ENCODE assay signal across 8 mouse cellular contexts in the genomic region with DNA sequence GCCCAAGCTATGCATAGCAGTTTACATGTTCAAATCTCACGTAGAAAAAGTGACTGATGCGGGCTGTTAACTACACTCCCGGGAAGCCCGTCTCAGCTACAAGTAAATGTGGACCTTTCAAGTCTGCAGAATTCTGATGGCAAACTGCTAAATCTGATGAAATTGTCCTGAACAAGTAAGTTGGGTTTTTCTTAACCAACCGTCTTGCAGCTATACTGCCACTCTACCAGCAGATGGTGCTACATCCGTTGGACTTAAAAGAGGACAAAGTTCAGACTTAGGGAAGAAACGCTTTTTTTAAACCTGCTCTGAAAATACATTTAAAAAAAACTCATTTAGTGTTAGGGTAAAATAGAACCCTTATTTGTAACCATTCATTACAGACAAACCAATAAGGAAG. TPM values are rescaled to one million over a fixed set of nuclear protein-coding genes. Genes with fewer than 3 reads are reported as not detected.
DNase-seq lines count a peak whose midpoint lies in the region; ATAC-seq lines count a peak whose summit lies in the region.

No protein-coding gene starts in this region.

- no peak for ATAC-seq in limb, embryonic 12.5 days (ENCODE audit: insufficient number of reproducible peaks, insufficient read depth, low FRiP score, low TSS enrichment, low read depth)
- no peak for ATAC-seq in midbrain, embryonic 13.5 days

- no peaks in the 10 kb centered on the region for H3K27me3 ChIP-seq in embryonic facial prominence, embryonic 10.5 days (replicated peaks; ENCODE audit: low read depth, poor library complexity, severe bottlenecking)
- H3K27me3 ChIP-seq in limb, embryonic 12.5 days, result no peaks in the 10 kb centered on the region
- no peaks in the 10 kb centered on the region for H3K27me3 ChIP-seq in midbrain, embryonic 13.5 days

- no peak overlapping the region for H3K27ac ChIP-seq in embryonic facial prominence, embryonic 10.5 days (replicated peaks)
- H3K27ac ChIP-seq in limb, embryonic 12.5 days, result no peak overlapping the region
- H3K27ac ChIP-seq in midbrain, embryonic 13.5 days, result no peak overlapping the region

- no peaks in the 10 kb centered on the region for H3K9me3 ChIP-seq in embryonic facial prominence, embryonic 10.5 days
- H3K9me3 ChIP-seq in limb, embryonic 12.5 days, result no peaks in the 10 kb centered on the region
- H3K9me3 ChIP-seq in midbrain, embryonic 13.5 days, result no peaks in the 10 kb centered on the region

- H3K4me3 ChIP-seq in embryonic facial prominence, embryonic 10.5 days, result peak overlapping the region; percentile 96
- H3K4me3 ChIP-seq in limb, embryonic 12.5 days (replicated peaks), result peak overlapping the region; percentile 40
- peak overlapping the region; percentile 99 for H3K4me3 ChIP-seq in midbrain, embryonic 13.5 days (replicated peaks)

- intact Hi-C loops in left cerebral cortex, postnatal 14 days (cut with DNase I), result no loop called here

- no peak overlapping the region; the same call in 1 of the 2 replicates for H3K9ac ChIP-seq in limb, embryonic 12.5 days (replicated peaks)
- H3K9ac ChIP-seq in midbrain, embryonic 13.5 days (replicated peaks), result peak overlapping the region; percentile 43; the same call in 1 of the 2 replicates

- H3K36me3 ChIP-seq in embryonic facial prominence, embryonic 10.5 days (replicated peaks), result peaks cover 27% of the 10 kb centered on the region
- H3K36me3 ChIP-seq in limb, embryonic 12.5 days, result peaks cover 17% of the 10 kb centered on the region
- H3K36me3 ChIP-seq in midbrain, embryonic 13.5 days, result no peaks in the 10 kb centered on the region

- H3K4me2 ChIP-seq in limb, embryonic 12.5 days, result peak overlapping the region; percentile 75
- H3K4me2 ChIP-seq in midbrain, embryonic 13.5 days (replicated peaks), result peak overlapping the region; percentile 86

- 41% methylated on average over 7 of the region's 7 CpGs for WGBS in embryonic facial prominence, embryonic 10.5 days
- WGBS in limb, embryonic 12.5 days, result 33% methylated on average over 7 of the region's 7 CpGs
- WGBS in midbrain, embryonic 13.5 days, result 31% methylated on average over 7 of the region's 7 CpGs

- peak; percentile 40 to 48 for DNase-seq in left cerebral cortex, postnatal 14 days (ENCODE audit: low spot score in 2 of 2)
- DNase-seq in left cerebral cortex, adult 18-20 months (ENCODE audit: low spot score in 2 of 2), result no peak
- peak; percentile 48 for DNase-seq in embryonic facial prominence, embryonic 10.5 days (ENCODE audit: low spot score)
- peak; percentile 56 for DNase-seq in heart, postnatal 4 days
- peak; percentile 83 for DNase-seq in thymus, postnatal 0 days (ENCODE audit: low spot score)
- DNase-seq in urinary bladder, postnatal 10 days (ENCODE audit: low spot score), result no peak

- H3K4me1 ChIP-seq in embryonic facial prominence, embryonic 10.5 days, result peaks cover 33% of the 10 kb centered on the region
- peaks cover 29% of the 10 kb centered on the region for H3K4me1 ChIP-seq in limb, embryonic 12.5 days (replicated peaks)
- H3K4me1 ChIP-seq in midbrain, embryonic 13.5 days (replicated peaks), result peaks cover 42% of the 10 kb centered on the region

RNA-seq across cellular contexts. Expression of gene Hnrnpa0, which starts 2.2 kb away (rescaled TPM):
- total RNA-seq in left cerebral cortex, postnatal 14 days (2021), result 100 to 1,000 TPM; 125 to 136 TPM
- total RNA-seq in left cerebral cortex, adult 18-20 months (2021), result 100 to 1,000 TPM; 125 to 127 TPM
- polyA plus RNA-seq in embryonic facial prominence, embryonic 10.5 days (2016; fragmentation: Nextera tagmentation; extraction: Ambion mirVana), result 44.5 and 52.5 TPM in 2 replicates
- 100 to 1,000 TPM; 191 to 196 TPM for total RNA-seq in heart, postnatal 4 days (2021)
- 52.8 and 56.4 TPM in 2 replicates for polyA plus RNA-seq in limb, embryonic 12.5 days (2016; fragmentation: Nextera tagmentation; extraction: Ambion mirVana)
- polyA plus RNA-seq in midbrain, embryonic 13.5 days (2015; fragmentation: Nextera tagmentation; extraction: Ambion mirVana), result 65.8 and 76.4 TPM in 2 replicates
- 41.9 and 52.6 TPM in 2 replicates for polyA plus RNA-seq in thymus, postnatal 0 days (2015; fragmentation: Nextera tagmentation; extraction: Ambion mirVana)

RNA-seq across cellular contexts. Expression of gene Klhl3, which starts 12.7 kb away (rescaled TPM):
- total RNA-seq in left cerebral cortex, postnatal 14 days (2021), result 10 to 100 TPM; 28.0 to 30.2 TPM
- 10 to 100 TPM; 30.1 to 33.9 TPM for total RNA-seq in left cerebral cortex, adult 18-20 months (2021)
- polyA plus RNA-seq in embryonic facial prominence, embryonic 10.5 days (2016; fragmentation: Nextera tagmentation; extraction: Ambion mirVana), result 1.7 and 1.8 TPM in 2 replicates
- 1 to 10 TPM; 5.6 to 5.8 TPM for total RNA-seq in heart, postnatal 4 days (2021)
- polyA plus RNA-seq in limb, embryonic 12.5 days (2016; fragmentation: Nextera tagmentation; extraction: Ambion mirVana), result 4.4 TPM in 2 replicates
- 8.9 and 9.6 TPM in 2 replicates for polyA plus RNA-seq in midbrain, embryonic 13.5 days (2015; fragmentation: Nextera tagmentation; extraction: Ambion mirVana)
- polyA plus RNA-seq in thymus, postnatal 0 days (2015; fragmentation: Nextera tagmentation; extraction: Ambion mirVana), result 1.4 and 1.8 TPM in 2 replicates

RNA-seq across cellular contexts. Expression of gene Idnk, which starts 31.3 kb away (rescaled TPM):
- 10 to 100 TPM; 21.5 to 21.9 TPM for total RNA-seq in left cerebral cortex, postnatal 14 days (2021)
- total RNA-seq in left cerebral cortex, adult 18-20 months (2021), result 10 to 100 TPM; 29.6 to 33.2 TPM
- 43.2 and 43.3 TPM in 2 replicates for polyA plus RNA-seq in embryonic facial prominence, embryonic 10.5 days (2016; fragmentation: Nextera tagmentation; extraction: Ambion mirVana)
- total RNA-seq in heart, postnatal 4 days (2021), result 10 to 100 TPM; 16.7 to 17.6 TPM
- 40.9 and 43.2 TPM in 2 replicates for polyA plus RNA-seq in limb, embryonic 12.5 days (2016; fragmentation: Nextera tagmentation; extraction: Ambion mirVana)
- 70.3 and 77.4 TPM in 2 replicates for polyA plus RNA-seq in midbrain, embryonic 13.5 days (2015; fragmentation: Nextera tagmentation; extraction: Ambion mirVana)
- polyA plus RNA-seq in thymus, postnatal 0 days (2015; fragmentation: Nextera tagmentation; extraction: Ambion mirVana), result 109 and 117 TPM in 2 replicates

Comparison
In these comparisons a context has a peak if more than half of its experiments do, and no peak if none do; other contexts are left out.
1. DNase-seq: peak in left cerebral cortex, postnatal 14 days (2 of 2), embryonic facial prominence, embryonic 10.5 days (single experiment), heart, postnatal 4 days (single experiment) and thymus, postnatal 0 days (single experiment); none in left cerebral cortex, adult 18-20 months (0 of 2) and urinary bladder, postnatal 10 days (single experiment).
2. H3K4me3 ChIP-seq: peak in every context shown above with its lines; median percentile 99 in midbrain, embryonic 13.5 days; 96 in embryonic facial prominence, embryonic 10.5 days; 40 in limb, embryonic 12.5 days.